Mouse (Mus musculus) layer of hippocampus, postnatal 14 days (tissue): Measurements from ENCODE around the gene Ilk. TPM values are rescaled to one million over a fixed set of nuclear protein-coding genes. Genes with fewer than 3 reads are reported as not detected.
"Not testable (repeated sequence)": the region's sequence is repeated elsewhere in the genome, so short reads cannot be mapped to it uniquely, and the experiment has no call there.

Source experiments
- DNase-seq, 2 experiments: peaks; one replicate each; pipeline ENCODE4 v3.0.0; 2021 to 2022; ENCODE audit warnings: low spot score in 2 of 2, mixed read lengths in 1 of 2
- long read RNA-seq, 2 experiments: library from polyadenylated mRNA; stranded (forward); transcript quantifications; one replicate each; pipeline ENCODE4 v2.0.0; 2021
- total RNA-seq, 2 experiments: library from RNA; stranded (reverse); gene quantifications; 2 replicates each; pipeline ENCODE4 v1.2.3; 2021

Ilk gene
- total RNA-seq = 100 to 1,000 TPM; 105 to 111 TPM
- long read RNA-seq, experiment 1, transcript Ilk-201 (13 exons, 1,795 nt) = major isoform, 60 of 94 reads
- long read RNA-seq, experiment 1, partial matches to known transcripts = 14 of 94 reads
- long read RNA-seq, experiment 1, other reads (novel, unspliced or antisense) = 18 of 94 reads
- long read RNA-seq, experiment 2, transcript Ilk-201 (13 exons, 1,795 nt) = major isoform, 98 of 157 reads
- long read RNA-seq, experiment 2, partial matches to known transcripts = 29 of 157 reads
- long read RNA-seq, experiment 2, other reads (novel, unspliced or antisense) = 26 of 157 reads

- DNase-seq = peak; percentile 90 to 94
Observed at GRCm38 (mm10) chr7:105736264-105736901, at the start of gene Ilk. Gene Ilk (plus strand): TSS chr7:105736592.

GRCm38 (mm10) chr7:105690875-105691274 is 45.5 kb upstream of the Ilk start:
- DNase-seq = no peak

- DNase-seq = peak in 1 of 2 experiments; percentile 25
Observed at GRCm38 (mm10) chr7:105703184-105703583, 33.2 kb upstream of the Ilk start.

- no peak for DNase-seq
Observed at GRCm38 (mm10) chr7:105703816-105704215, 32.6 kb upstream of the Ilk start.

- no peak for DNase-seq
Observed at GRCm38 (mm10) chr7:105708733-105709132, 27.7 kb upstream of the Ilk start.

- no peak for DNase-seq
Observed at GRCm38 (mm10) chr7:105715366-105715765, 21.0 kb upstream of the Ilk start.

GRCm38 (mm10) chr7:105721916-105722315 is 14.5 kb upstream of the Ilk start:
- no peak for DNase-seq

GRCm38 (mm10) chr7:105726144-105726979 is 10.0 kb upstream of the Ilk start:
- DNase-seq = peak in 1 of 2 experiments; percentile 83

- DNase-seq = no peak
Observed at GRCm38 (mm10) chr7:105726980-105727325, 9.4 kb upstream of the Ilk start.

GRCm38 (mm10) chr7:105728701-105729428 is 7.5 kb upstream of the Ilk start:
- peak in 1 of 2 experiments; percentile 67 for DNase-seq

GRCm38 (mm10) chr7:105733836-105734235 is 2.6 kb upstream of the Ilk start:
- no peak for DNase-seq

- DNase-seq = no peak
Observed at GRCm38 (mm10) chr7:105734826-105735225, 1.6 kb upstream of the Ilk start.

GRCm38 (mm10) chr7:105735464-105735863 is 928 bp upstream of the Ilk start:
- not testable (repeated sequence) for DNase-seq

- DNase-seq = no peak
Observed at GRCm38 (mm10) chr7:105736911-105737521, 624 bp downstream of the Ilk start, which contains the start of gene Rrp8. Gene Rrp8 (minus strand): TSS chr7:105737385.

- DNase-seq = no peak
Observed at GRCm38 (mm10) chr7:105737648-105738047, 1.3 kb downstream of the Ilk start.

- no peak for DNase-seq
Observed at GRCm38 (mm10) chr7:105738286-105738685, 1.9 kb downstream of the Ilk start.

GRCm38 (mm10) chr7:105738948-105739347 is 2.6 kb downstream of the Ilk start:
- no peak for DNase-seq

GRCm38 (mm10) chr7:105740089-105740795 is 3.9 kb downstream of the Ilk start:
- no peak for DNase-seq

- DNase-seq = no peak
Observed at GRCm38 (mm10) chr7:105740851-105741250, 4.5 kb downstream of the Ilk start.

- DNase-seq = no peak
Observed at GRCm38 (mm10) chr7:105741978-105742377, 5.6 kb downstream of the Ilk start.
